Mouse (Mus musculus): ENCODE results near the gene Tbx6. TPM values are rescaled to one million over a fixed set of nuclear protein-coding genes. Genes with fewer than 3 reads are reported as not detected.

Gene Tbx6
- polyA plus RNA-seq, 1 experiment from 2014 or later, result 0.79 TPM

GRCm38 (mm10) chr7:126782693-126783092 is 1.4 kb downstream of the Tbx6 start:
- Histone ChIP-seq H3K36me3 (ENCODE audit: control insufficient read depth, insufficient read depth, low read length) (peaks cover 8% of the 10 kb centered on the region; the same call in 1 of the 2 replicates), H3K4me1 (replicated peaks; ENCODE audit: control insufficient read depth, insufficient read depth, low read length) (peaks cover 2% of the 10 kb centered on the region; the same call in 1 of the 2 replicates), H3K27ac (ENCODE audit: low read depth, low read length) (no peak overlapping the region), H3K4me3 (ENCODE audit: low read depth, low read length) (no peak overlapping the region), H3K9ac (ENCODE audit: low read depth, low read length) (no peak overlapping the region), H3K9me3 (ENCODE audit: control insufficient read depth, low read length) (no peaks in the 10 kb centered on the region), H3K4me2 (replicated peaks; ENCODE audit: low read depth, low read length) (no peak overlapping the region), H3K27me3 (ENCODE audit: control insufficient read depth, insufficient read depth, low read length) (no peaks in the 10 kb centered on the region)
- DNase-seq (ENCODE audit: low spot score), result no peak
- 90% methylated on average over 13 of the region's 13 CpGs for WGBS
- no peak for ATAC-seq (ENCODE audit: low FRiP score)

GRCm38 (mm10) chr7:126784469-126784868 is 3.2 kb downstream of the Tbx6 start:
- Histone ChIP-seq H3K36me3 (ENCODE audit: control insufficient read depth, insufficient read depth, low read length) (peaks cover 11% of the 10 kb centered on the region; the same call in 1 of the 2 replicates), H3K4me1 (replicated peaks; ENCODE audit: control insufficient read depth, insufficient read depth, low read length) (no peaks in the 10 kb centered on the region; the same call in 1 of the 2 replicates)
- 89% methylated on average over 7 of the region's 7 CpGs for WGBS

GRCm38 (mm10) chr7:126785056-126785455 is 3.8 kb downstream of the Tbx6 start:
- no peak for ATAC-seq (ENCODE audit: low FRiP score)
- Histone ChIP-seq H3K9me3 (ENCODE audit: control insufficient read depth, low read length) (no peaks in the 10 kb centered on the region), H3K27ac (ENCODE audit: low read depth, low read length) (no peak overlapping the region), H3K9ac (ENCODE audit: low read depth, low read length) (no peak overlapping the region), H3K4me1 (replicated peaks; ENCODE audit: control insufficient read depth, insufficient read depth, low read length) (no peaks in the 10 kb centered on the region), H3K36me3 (ENCODE audit: control insufficient read depth, insufficient read depth, low read length) (peaks cover 15% of the 10 kb centered on the region; the same call in 1 of the 2 replicates), H3K27me3 (ENCODE audit: control insufficient read depth, insufficient read depth, low read length) (no peaks in the 10 kb centered on the region), H3K4me3 (ENCODE audit: low read depth, low read length) (no peak overlapping the region), H3K4me2 (replicated peaks; ENCODE audit: low read depth, low read length) (no peak overlapping the region)
- WGBS, result 78% methylated on average over 4 of the region's 4 CpGs
- no peak for DNase-seq (ENCODE audit: low spot score)

More at GRCm38 (mm10) chr7:126784469-126784868, 3.2 kb downstream of the Tbx6 start:
- Histone ChIP-seq H3K4me3 (ENCODE audit: low read depth, low read length) (no peak overlapping the region), H3K9ac (ENCODE audit: low read depth, low read length) (no peak overlapping the region), H3K4me2 (replicated peaks; ENCODE audit: low read depth, low read length) (no peak overlapping the region), H3K27me3 (ENCODE audit: control insufficient read depth, insufficient read depth, low read length) (no peaks in the 10 kb centered on the region), H3K27ac (ENCODE audit: low read depth, low read length) (no peak overlapping the region), H3K9me3 (ENCODE audit: control insufficient read depth, low read length) (no peaks in the 10 kb centered on the region)
- no peak for DNase-seq (ENCODE audit: low spot score)
- no peak for ATAC-seq (ENCODE audit: low FRiP score)

GRCm38 (mm10) chr7:126786142-126786541 is 4.9 kb downstream of the Tbx6 start:
- ATAC-seq (ENCODE audit: low FRiP score), result no peak
- Histone ChIP-seq H3K4me3 (ENCODE audit: low read depth, low read length) (no peak overlapping the region), H3K4me1 (replicated peaks; ENCODE audit: control insufficient read depth, insufficient read depth, low read length) (peaks cover 5% of the 10 kb centered on the region), H3K4me2 (replicated peaks; ENCODE audit: low read depth, low read length) (no peak overlapping the region), H3K27me3 (ENCODE audit: control insufficient read depth, insufficient read depth, low read length) (no peaks in the 10 kb centered on the region), H3K27ac (ENCODE audit: low read depth, low read length) (no peak overlapping the region), H3K9ac (ENCODE audit: low read depth, low read length) (no peak overlapping the region), H3K9me3 (ENCODE audit: control insufficient read depth, low read length) (no peaks in the 10 kb centered on the region), H3K36me3 (ENCODE audit: control insufficient read depth, insufficient read depth, low read length) (peaks cover 15% of the 10 kb centered on the region; the same call in 1 of the 2 replicates)
- DNase-seq (ENCODE audit: low spot score), result no peak
- WGBS, result 92% methylated on average over 14 of the region's 14 CpGs

GRCm38 (mm10) chr7:126789141-126789540 is 7.9 kb downstream of the Tbx6 start:
- H3K9me3 ChIP-seq (ENCODE audit: control insufficient read depth, low read length), result no peaks in the 10 kb centered on the region
- no peak overlapping the region for H3K27ac ChIP-seq (ENCODE audit: low read depth, low read length)
- H3K27me3 ChIP-seq (ENCODE audit: control insufficient read depth, insufficient read depth, low read length), result no peaks in the 10 kb centered on the region
- 90% methylated on average over 4 of the region's 4 CpGs for WGBS
- ATAC-seq (ENCODE audit: low FRiP score), result no peak
- H3K4me2 ChIP-seq (replicated peaks; ENCODE audit: low read depth, low read length), result no peak overlapping the region
- H3K4me1 ChIP-seq (replicated peaks; ENCODE audit: control insufficient read depth, insufficient read depth, low read length), result peaks cover 5% of the 10 kb centered on the region
- no peak overlapping the region for H3K9ac ChIP-seq (ENCODE audit: low read depth, low read length)
- no peak for DNase-seq (ENCODE audit: low spot score)
- no peak overlapping the region for H3K4me3 ChIP-seq (ENCODE audit: low read depth, low read length)
- peaks cover 15% of the 10 kb centered on the region; the same call in 1 of the 2 replicates for H3K36me3 ChIP-seq (ENCODE audit: control insufficient read depth, insufficient read depth, low read length)

GRCm38 (mm10) chr7:126791851-126792720 is 10.8 kb downstream of the Tbx6 start, which contains the start of gene Ppp4c:
Gene Ppp4c, minus strand, starts transcription at chr7:126792496.
- peaks cover 11% of the 10 kb centered on the region; the same call in 1 of the 2 replicates for H3K36me3 ChIP-seq (ENCODE audit: control insufficient read depth, insufficient read depth, low read length)
- ATAC-seq (ENCODE audit: low FRiP score), result peak; percentile 89
- peaks cover 7% of the 10 kb centered on the region for H3K4me1 ChIP-seq (replicated peaks; ENCODE audit: control insufficient read depth, insufficient read depth, low read length)
- peak within 1 kb of the TSS; percentile 80 for H3K4me2 ChIP-seq (replicated peaks; ENCODE audit: low read depth, low read length)
- under 1% methylated on average over 68 of the region's 83 CpGs for WGBS
- H3K9me3 ChIP-seq (ENCODE audit: control insufficient read depth, low read length), result no peaks in the 10 kb centered on the region
- H3K27me3 ChIP-seq (ENCODE audit: control insufficient read depth, insufficient read depth, low read length), result no peaks in the 10 kb centered on the region
- H3K9ac ChIP-seq (ENCODE audit: low read depth, low read length), result peak within 1 kb of the TSS; percentile 97
- peak within 1 kb of the TSS; percentile 96 for H3K27ac ChIP-seq (ENCODE audit: low read depth, low read length)
- peak; percentile 99 for DNase-seq (ENCODE audit: low spot score)
- peak within 1 kb of the TSS; percentile 96 for H3K4me3 ChIP-seq (ENCODE audit: low read depth, low read length)

- peak; percentile 30 for ATAC-seq (ENCODE audit: low FRiP score)
- peaks cover 8% of the 10 kb centered on the region; the same call in 1 of the 2 replicates for H3K36me3 ChIP-seq (ENCODE audit: control insufficient read depth, insufficient read depth, low read length)
- 32% methylated on average over 11 of the region's 11 CpGs for WGBS
- H3K4me2 ChIP-seq (replicated peaks; ENCODE audit: low read depth, low read length), result peak overlapping the region; percentile 52
- peaks cover 7% of the 10 kb centered on the region for H3K4me1 ChIP-seq (replicated peaks; ENCODE audit: control insufficient read depth, insufficient read depth, low read length)
- H3K27ac ChIP-seq (ENCODE audit: low read depth, low read length), result peak overlapping the region; percentile 96
- H3K4me3 ChIP-seq (ENCODE audit: low read depth, low read length), result peak overlapping the region; percentile 96
- peak overlapping the region; percentile 50; the same call in 1 of the 2 replicates for H3K9ac ChIP-seq (ENCODE audit: low read depth, low read length)
- DNase-seq (ENCODE audit: low spot score), result no peak
- no peaks in the 10 kb centered on the region for H3K9me3 ChIP-seq (ENCODE audit: control insufficient read depth, low read length)
- no peaks in the 10 kb centered on the region for H3K27me3 ChIP-seq (ENCODE audit: control insufficient read depth, insufficient read depth, low read length)
Observed at GRCm38 (mm10) chr7:126792721-126793443, 11.6 kb downstream of the Tbx6 start.

GRCm38 (mm10) chr7:126793456-126794270 is 12.4 kb downstream of the Tbx6 start:
- Histone ChIP-seq H3K27ac (ENCODE audit: low read depth, low read length) (no peak overlapping the region; the same call in 1 of the 2 replicates), H3K4me1 (replicated peaks; ENCODE audit: control insufficient read depth, insufficient read depth, low read length) (peaks cover 7% of the 10 kb centered on the region), H3K36me3 (ENCODE audit: control insufficient read depth, insufficient read depth, low read length) (peaks cover 7% of the 10 kb centered on the region; the same call in 1 of the 2 replicates), H3K9me3 (ENCODE audit: control insufficient read depth, low read length) (no peaks in the 10 kb centered on the region), H3K9ac (ENCODE audit: low read depth, low read length) (no peak overlapping the region), H3K27me3 (ENCODE audit: control insufficient read depth, insufficient read depth, low read length) (no peaks in the 10 kb centered on the region), H3K4me3 (ENCODE audit: low read depth, low read length) (no peak overlapping the region), H3K4me2 (replicated peaks; ENCODE audit: low read depth, low read length) (no peak overlapping the region)
- WGBS, result 69% methylated on average over 4 of the region's 4 CpGs
- DNase-seq (ENCODE audit: low spot score), result no peak
- ATAC-seq (ENCODE audit: low FRiP score), result no peak
